Mouse (Mus musculus) cerebellum, adult 2 months (tissue): ENCODE measurements around the gene Grap.

ENCODE experiments used
- CTCF ChIP-seq: fragments of 200-500 bp; IDR thresholded peaks from 2 replicates; pipeline ENCODE4 v1.5.1; 2011; ENCODE audit warnings: low read depth, mild to moderate bottlenecking, control low read depth, low read length, moderate library complexity, borderline replicate concordance; ENCODE audit not compliant: insufficient read depth
- POLR2A ChIP-seq: fragments of 200-500 bp; IDR thresholded peaks from 2 replicates; pipeline ENCODE4 v1.6.1; 2011; ENCODE audit warnings: low read length, control low read depth, borderline replicate concordance; ENCODE audit not compliant: insufficient read depth

DNA sequence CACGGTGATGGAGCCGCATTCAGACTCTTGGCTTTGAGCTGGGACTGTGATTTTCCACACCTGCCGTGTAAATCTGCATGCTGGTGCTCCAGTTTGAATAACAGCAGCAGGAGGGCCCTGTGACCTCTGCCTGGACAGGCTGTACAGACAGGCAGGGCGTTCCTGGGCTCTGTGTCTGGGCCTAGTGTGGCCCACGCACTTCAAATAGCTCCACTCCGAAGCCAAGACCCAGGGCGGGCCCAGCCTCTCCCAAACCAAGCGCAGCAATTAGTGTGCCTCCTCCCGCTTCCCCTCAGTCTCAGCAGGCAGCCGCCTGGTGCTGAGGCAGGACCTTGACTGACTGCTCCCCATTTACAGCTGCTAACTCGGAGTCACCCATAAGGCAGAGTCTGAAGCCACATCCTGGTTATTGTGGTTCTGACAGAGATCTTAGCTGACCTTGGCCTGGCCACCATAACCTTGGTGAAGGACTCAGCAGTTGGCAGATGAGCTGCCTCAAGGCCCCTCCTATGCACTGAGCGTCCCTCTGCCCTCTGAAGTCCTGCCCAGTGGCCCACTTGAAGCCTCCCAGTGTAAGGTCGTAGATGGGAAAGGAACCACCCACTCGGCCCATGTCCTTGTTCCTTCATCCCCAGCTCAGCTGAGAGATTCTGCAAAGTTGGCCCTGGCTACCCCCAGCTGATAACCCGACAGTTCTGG is 60.2 kb downstream of the Grap start:
- TF ChIP-seq POLR2A: no peak
- TF ChIP-seq CTCF: no peak
